Mouse (Mus musculus) T-helper 1 cell (primary cell): ENCODE measurements around the gene Jade1.

ENCODE experiments used
- in situ Hi-C: fragments of 300-600 bp; cut with MboI, MseI; formaldehyde crosslinking; loops from one replicate; pipeline ENCODE4 v1.15.1; 2025; ENCODE audit warnings: high pct_unique_total_duplicates

Gene Jade1

GRCm38 (mm10) chr3:41555491-41556381, at the start of gene Jade1:
Gene Jade1 (plus strand): TSS chr3:41555731.
- in situ Hi-C loops: no loop called here

GRCm38 (mm10) chr3:41509441-41509840, 46.1 kb upstream of the Jade1 start:
- in situ Hi-C loops: no loop called here

DNA sequence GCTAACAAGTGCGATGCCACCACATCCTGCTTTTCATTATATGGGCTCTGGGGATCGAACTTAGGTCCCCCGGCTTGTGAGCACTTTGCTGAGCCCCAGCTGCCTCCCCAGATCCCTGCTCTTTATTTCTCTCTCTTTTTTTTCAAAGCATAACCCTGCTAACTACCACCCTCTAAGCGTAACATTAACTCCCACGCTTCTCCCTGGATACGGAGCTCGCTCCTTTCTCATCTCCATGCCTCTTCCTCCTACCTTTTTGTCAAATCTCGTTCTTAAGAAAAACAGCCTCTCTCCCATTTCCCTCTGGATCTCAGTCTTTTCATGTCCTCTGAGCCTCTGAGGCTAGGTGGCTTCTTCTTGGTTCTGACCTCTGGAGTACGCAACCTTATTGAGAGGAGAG, 45.3 kb upstream of the Jade1 start:
- in situ Hi-C loops: no loop called here

- in situ Hi-C loops: no loop called here
Measured at GRCm38 (mm10) chr3:41510750-41511149, 44.8 kb upstream of the Jade1 start.

GRCm38 (mm10) chr3:41514003-41514402, 41.5 kb upstream of the Jade1 start:
- in situ Hi-C loops: no loop called here

DNA sequence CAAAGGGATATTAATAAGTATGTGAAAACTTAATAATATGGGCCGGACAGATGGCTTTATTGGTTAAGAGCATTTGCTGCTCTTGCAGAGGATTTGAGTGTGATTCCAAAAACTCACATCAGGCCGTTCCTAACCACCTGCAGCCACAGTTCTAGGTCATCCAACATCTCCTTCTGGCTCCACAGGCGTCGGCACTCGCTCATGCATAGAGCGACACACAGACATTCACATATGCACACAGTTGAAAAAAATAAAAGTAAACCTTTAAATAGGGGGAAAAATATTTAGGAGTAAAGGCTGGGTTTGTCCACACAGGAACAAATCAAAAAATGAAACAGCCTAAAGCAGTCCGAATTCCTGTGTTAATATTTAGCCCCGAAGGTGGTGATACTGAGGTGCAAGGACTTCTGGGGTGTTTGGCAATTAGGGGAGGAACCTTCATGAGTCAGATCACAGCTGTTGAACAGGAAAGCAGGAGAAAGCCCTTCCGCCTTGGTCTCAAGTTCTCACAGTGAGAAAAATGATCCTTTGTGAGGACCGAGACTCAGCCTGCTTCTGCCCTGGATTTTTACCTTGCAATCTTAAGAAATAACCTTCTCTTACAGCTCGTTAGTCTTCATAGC, 40.7 kb upstream of the Jade1 start:
- in situ Hi-C loops: no loop called here

- in situ Hi-C loops: no loop called here
Measured at GRCm38 (mm10) chr3:41516961-41517518, 38.5 kb upstream of the Jade1 start.

DNA sequence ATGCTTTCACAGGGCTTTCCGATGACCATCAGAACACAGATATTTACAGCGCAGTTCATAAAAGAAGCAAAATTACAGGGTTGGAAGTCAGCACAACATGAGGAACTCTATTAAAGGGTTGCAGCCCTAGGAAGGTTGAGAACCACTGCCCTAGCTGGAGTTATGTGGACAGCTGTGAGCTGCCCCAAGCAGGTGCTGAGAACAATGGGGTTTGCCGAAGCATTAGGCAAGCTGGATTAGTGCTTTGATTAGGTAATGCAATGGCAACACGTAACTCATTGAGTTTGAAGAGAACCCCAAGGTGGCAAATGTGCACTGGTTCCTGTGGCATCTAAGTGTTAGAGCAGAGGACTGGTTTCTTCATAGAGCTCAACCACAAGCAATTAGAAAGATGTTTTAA, 34.6 kb upstream of the Jade1 start:
- in situ Hi-C loops: no loop called here

DNA sequence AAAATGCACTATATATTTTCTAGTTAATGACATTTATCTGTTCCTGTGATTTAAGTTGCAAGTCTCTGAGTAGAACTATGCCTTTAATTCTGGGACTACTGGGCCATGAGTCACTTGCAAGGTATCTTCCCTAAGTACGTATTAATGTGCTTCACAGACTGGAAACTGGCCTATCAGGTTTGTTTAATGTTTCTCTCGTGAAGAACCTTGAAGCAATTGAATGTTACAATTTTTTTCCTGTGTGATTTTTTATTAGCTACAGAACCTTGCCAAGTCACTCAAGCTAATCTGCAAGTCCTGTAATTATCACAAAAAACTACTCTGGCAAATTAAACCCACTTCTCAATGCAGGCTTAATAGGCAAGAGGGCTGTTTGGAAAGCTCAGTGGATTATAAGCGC, 33.8 kb upstream of the Jade1 start:
- in situ Hi-C loops: no loop called here

- in situ Hi-C loops: no loop called here
Measured at GRCm38 (mm10) chr3:41522226-41523005, 33.1 kb upstream of the Jade1 start.

DNA sequence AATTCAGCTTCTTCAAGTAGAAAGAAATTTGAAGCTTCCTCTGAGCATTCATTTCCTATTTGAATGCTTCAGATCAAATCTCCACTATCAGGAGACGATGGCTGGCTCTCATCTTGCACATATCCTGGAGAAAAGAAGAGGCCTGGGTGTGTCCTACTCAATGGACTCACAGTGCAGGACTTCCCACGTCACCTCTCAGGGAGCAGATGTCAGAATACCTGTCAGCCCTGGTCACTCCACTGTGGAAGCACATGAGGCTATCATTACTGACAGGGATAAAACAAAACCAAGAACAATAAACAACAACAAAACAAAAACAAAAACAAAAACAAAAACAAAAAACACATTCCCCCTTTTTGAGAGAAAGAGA, 32.5 kb upstream of the Jade1 start:
- in situ Hi-C loops: no loop called here

GRCm38 (mm10) chr3:41523460-41523859, 32.1 kb upstream of the Jade1 start:
- in situ Hi-C loops: no loop called here

GRCm38 (mm10) chr3:41528291-41528969, 27.1 kb upstream of the Jade1 start:
- in situ Hi-C loops: no loop called here

- in situ Hi-C loops: no loop called here
Measured at GRCm38 (mm10) chr3:41530156-41530555, 25.4 kb upstream of the Jade1 start.

- in situ Hi-C loops: no loop called here
Measured at GRCm38 (mm10) chr3:41531541-41531940, 24.0 kb upstream of the Jade1 start.

GRCm38 (mm10) chr3:41532109-41532508, 23.4 kb upstream of the Jade1 start:
- in situ Hi-C loops: no loop called here

DNA sequence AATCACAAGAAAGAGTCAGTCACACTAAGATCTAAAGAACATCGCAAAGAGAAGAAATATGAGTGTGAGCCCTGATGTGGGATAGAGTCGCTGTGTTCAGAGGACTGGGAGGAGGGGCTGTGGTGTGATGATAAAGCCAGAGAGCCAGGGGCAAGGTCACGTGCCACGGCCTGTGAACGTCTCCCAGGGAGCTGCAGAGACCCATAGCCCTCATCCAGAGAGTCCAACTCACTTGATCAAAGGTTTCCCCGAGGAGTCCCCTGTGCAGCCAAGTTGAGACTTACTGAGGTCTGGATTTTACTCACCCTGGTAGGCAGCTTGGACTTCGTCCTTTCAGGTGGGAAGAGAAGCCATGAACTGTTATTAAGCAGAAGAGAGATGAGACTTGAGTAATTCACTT, 21.9 kb upstream of the Jade1 start:
- in situ Hi-C loops: no loop called here

GRCm38 (mm10) chr3:41537957-41538356, 17.6 kb upstream of the Jade1 start:
- in situ Hi-C loops: no loop called here

GRCm38 (mm10) chr3:41541313-41541712, 14.2 kb upstream of the Jade1 start:
- in situ Hi-C loops: no loop called here

DNA sequence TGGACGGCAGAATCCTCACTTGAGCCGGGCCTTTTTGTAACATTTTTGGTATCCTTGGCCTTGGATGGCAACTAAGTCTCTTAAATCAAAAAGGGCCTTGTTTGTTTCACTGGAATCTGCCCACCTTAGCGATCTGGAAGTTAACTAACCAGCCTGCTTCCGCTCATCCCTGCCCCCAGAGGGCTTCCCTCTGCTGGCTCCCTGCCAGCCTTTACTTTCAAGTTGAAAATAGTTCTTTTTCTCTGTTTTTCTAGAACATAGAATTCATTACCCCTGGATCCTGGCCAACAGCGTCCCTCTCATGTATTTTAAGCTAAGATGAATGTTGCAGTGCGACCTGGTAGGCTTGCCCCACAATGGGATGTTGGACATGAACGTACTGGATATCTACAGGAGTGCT, 11.1 kb upstream of the Jade1 start:
- in situ Hi-C loops: no loop called here

DNA sequence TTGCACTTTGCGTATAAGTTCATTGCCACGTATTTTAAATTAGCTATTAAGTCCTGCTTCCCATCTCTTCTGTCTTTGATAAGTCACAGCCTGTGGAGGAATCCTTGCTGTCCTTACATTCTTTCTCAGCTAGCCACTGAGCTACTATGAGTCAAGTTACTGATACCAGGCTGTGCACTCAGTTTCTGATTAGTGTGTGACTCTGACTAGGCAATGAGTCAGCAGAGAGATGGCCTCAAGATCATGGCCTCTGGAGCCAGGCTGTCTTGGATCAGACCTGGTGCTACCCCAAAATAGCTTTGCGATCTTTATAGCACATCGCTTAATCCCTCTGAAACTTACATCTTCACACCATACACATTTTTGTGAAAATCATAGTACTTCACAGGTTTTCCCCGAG, 8.2 kb upstream of the Jade1 start:
- in situ Hi-C loops: no loop called here

DNA sequence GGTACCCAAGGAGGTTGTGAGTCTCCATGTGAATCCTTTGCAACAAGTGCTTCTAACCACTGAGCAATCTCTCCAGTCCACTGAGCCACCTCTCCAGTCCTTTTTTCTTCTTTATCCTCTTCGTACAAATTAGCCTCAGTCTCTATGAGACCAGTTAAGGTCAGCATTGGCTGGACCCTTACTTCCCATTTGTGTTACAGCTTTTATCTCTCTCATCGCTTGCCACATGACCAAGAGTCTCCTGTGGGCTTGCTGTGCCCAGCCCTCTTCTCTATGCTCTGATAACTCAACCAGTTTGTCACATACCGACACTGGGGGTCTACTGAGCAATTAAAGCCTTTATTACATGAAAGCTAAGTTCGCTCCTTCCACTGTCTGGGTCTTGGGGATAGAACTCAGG, 7.3 kb upstream of the Jade1 start:
- in situ Hi-C loops: no loop called here
